Mouse (Mus musculus) adrenal gland, postnatal 10 days (tissue): ENCODE measurements around the gene Trim62. TPM values are rescaled to one million over a fixed set of nuclear protein-coding genes. Genes with fewer than 3 reads are reported as not detected.

Experiments used
- DNase-seq: peaks from one replicate; pipeline ENCODE4 v3.0.0; 2021; ENCODE audit warnings: mixed read lengths
- total RNA-seq, 2 experiments: library from RNA; stranded (reverse); gene quantifications; 2 replicates each; pipeline ENCODE4 v1.2.3; 2021

The Trim62 gene
- total RNA-seq, 2 experiments from 2014 or later, result 10.6 to 11.5 TPM

DNA sequence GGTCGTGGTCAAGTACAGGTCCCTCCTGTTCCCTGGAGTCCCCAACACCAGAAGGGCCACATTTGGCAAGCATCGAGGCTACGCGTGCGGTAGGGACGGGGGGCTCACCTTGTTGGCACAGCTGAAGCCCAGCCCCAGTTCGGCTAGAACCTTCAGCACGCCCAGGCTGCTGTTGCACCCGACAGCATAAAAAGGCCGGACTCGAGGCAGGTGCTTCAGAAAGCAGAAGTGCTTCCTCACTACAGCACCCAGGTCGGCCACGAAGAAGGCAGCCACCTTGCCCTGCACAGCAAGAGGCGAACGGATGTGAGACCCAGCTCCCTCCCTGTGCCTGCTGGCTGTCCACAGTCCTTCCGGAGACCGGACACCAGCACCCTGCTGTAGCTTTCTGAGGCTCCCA lies 76.3 kb downstream of the Trim62 start:
- DNase-seq, result no peak

Other genes starting within 250 kb of the Trim62 start
- 10 to 100 TPM; 76.2 to 77.8 TPM for gene Phc2, start 228.9 kb upstream of the Trim62 start, total RNA-seq
- gene A3galt2, start 128.2 kb upstream of the Trim62 start, total RNA-seq, result under 1 TPM; 0.12 TPM
- gene Zfp362, start 77.5 kb upstream of the Trim62 start, total RNA-seq, result 10 to 100 TPM; 33.7 to 36.5 TPM
- gene Azin2, start 78.9 kb downstream of the Trim62 start, total RNA-seq, result 10 to 100 TPM; 32.5 to 32.9 TPM
- gene Ak2, start 108.4 kb downstream of the Trim62 start, total RNA-seq, result 100 to 1,000 TPM; 244 to 274 TPM
- 10 to 100 TPM; 23.6 to 25.1 TPM for gene Rnf19b, start 174.7 kb downstream of the Trim62 start, total RNA-seq
- gene Tmem54, start 222.0 kb downstream of the Trim62 start, total RNA-seq, result not detected
- gene Hpca, start 238.5 kb downstream of the Trim62 start, total RNA-seq, result 1 to 10 TPM; 3.6 to 7.8 TPM